Mouse (Mus musculus): ENCODE results near the gene Exoc4. TPM values are rescaled to one million over a fixed set of nuclear protein-coding genes. Genes with fewer than 3 reads are reported as not detected.

Exoc4 gene
- total RNA-seq, 2 experiments from 2014 or later = 40.0 to 49.3 TPM

- ATAC-seq (replicated peaks; ENCODE audit: poor library complexity) = 0 out of 2 replicates have a peak, but pooled peaks have one; percentile 23
Observed at GRCm38 (mm10) chr6:33738857-33739291, 490.0 kb downstream of the Exoc4 start.

- no peak for ATAC-seq (replicated peaks; ENCODE audit: poor library complexity)
Observed at GRCm38 (mm10) chr6:33739304-33739703, 490.4 kb downstream of the Exoc4 start.

DNA sequence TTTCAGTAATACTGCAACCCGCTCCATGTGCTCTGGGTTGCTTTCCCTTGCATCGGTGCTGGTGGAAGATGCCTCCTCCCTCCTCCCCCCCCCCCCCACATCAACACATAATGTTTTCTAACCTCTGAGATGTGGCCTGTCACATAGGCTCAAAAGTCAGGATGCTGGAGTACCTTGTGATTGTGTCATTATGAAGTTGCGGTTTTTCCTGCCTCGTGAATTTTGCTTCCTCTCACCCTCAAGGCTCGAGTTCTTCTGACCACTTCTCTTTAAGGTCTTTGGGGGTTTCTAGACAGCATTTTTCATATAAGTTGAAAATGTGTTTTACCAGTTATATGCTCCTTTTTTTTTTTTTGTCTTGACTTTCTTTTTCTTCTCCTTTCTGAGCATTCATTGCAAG, 507.1 kb downstream of the Exoc4 start:
- peak; percentile 82 for ATAC-seq (replicated peaks; ENCODE audit: poor library complexity)

GRCm38 (mm10) chr6:33761557-33761956, 512.7 kb downstream of the Exoc4 start:
- no peak for ATAC-seq (replicated peaks; ENCODE audit: poor library complexity)

DNA sequence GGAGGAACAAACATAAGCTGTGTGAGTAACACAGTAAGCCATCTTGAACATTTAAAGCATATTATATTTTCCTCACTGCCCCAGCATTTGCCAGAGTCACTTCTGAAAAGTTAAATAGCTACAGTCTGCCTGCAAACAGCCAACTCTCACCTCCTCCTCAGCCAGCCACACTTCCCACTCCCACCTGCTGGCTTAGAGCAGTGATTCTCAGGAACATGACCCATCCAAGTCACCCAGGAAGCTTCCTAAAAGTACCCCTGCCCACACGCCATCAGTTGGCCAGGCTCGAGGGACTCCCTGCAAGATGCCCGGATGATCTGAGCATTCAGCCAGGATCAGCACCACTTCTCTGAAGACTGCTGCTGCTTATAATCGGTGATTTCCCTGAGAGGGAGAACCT, 514.4 kb downstream of the Exoc4 start:
- no peak for ATAC-seq (replicated peaks; ENCODE audit: poor library complexity)

DNA sequence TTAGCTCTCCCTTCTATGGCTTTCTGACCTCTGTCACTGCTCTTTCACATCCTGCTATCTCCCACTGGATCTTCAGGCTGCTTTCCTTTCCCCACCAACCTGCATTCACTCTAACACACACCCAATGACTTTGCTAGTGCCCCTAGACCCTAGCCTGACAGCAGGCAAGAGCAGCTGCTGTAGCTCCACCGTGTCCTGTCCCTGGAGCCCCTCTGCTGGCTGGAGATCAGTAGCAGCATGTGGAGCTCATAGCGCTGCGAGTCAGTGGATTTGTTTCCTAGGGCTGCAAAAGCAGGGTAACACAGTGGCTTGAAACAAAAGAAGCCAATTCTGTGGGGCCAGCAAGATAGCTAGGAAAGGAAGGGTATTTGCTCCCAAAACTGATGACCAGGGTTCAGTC, 515.1 kb downstream of the Exoc4 start:
- no peak for ATAC-seq (replicated peaks; ENCODE audit: poor library complexity)

DNA sequence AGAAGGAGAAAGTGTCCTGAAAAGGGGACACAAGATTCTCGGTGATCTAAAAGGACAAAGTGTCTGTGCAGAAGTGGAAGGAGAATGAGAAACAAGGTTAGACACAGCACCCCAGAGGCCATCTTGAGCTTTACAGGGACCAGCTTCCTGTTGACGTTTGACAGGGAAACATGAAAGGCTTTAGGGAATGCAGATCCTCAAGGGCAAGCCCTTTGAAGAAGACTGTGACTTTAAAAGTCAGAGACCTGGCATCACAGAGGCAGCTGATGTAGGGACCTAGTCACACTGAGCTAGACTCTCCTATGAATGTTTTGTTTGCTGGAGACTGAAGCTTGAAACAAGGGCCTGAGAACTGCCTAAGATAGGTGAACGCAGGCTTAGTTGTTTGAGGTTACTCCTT, 520.4 kb downstream of the Exoc4 start:
- ATAC-seq (replicated peaks; ENCODE audit: poor library complexity) = no peak

- ATAC-seq (replicated peaks; ENCODE audit: poor library complexity) = no peak
Observed at GRCm38 (mm10) chr6:33770021-33770420, 521.1 kb downstream of the Exoc4 start.

GRCm38 (mm10) chr6:33772551-33773315, 523.8 kb downstream of the Exoc4 start:
- ATAC-seq (replicated peaks; ENCODE audit: poor library complexity) = no peak

- ATAC-seq (replicated peaks; ENCODE audit: poor library complexity) = no peak
Observed at GRCm38 (mm10) chr6:33792604-33793003, 543.7 kb downstream of the Exoc4 start.

DNA sequence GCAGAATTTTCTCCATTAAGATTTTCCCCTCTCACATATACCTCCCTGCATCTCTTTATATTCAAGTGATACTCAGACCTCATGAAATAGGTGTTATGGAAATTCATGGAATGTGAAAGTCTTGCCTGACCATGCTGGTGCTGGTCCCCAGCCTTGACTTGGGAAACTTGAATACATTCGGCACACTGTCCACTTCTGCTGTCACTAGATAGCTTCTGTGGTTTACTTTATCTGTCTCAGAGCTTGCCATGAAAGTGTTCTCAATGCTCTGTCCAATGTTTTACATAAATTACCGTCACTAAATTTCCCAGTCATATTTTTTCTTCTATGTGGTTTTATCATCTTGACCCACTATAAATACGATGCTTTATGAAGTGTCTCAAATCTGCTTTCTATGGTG, 552.4 kb downstream of the Exoc4 start:
- peak; percentile 46; the same call in 1 of the 2 replicates for ATAC-seq (replicated peaks; ENCODE audit: poor library complexity)

GRCm38 (mm10) chr6:33803481-33804098, 554.7 kb downstream of the Exoc4 start:
- no peak for ATAC-seq (replicated peaks; ENCODE audit: poor library complexity)

- ATAC-seq (replicated peaks; ENCODE audit: poor library complexity) = no peak
Observed at GRCm38 (mm10) chr6:33804775-33805174, 555.9 kb downstream of the Exoc4 start.

DNA sequence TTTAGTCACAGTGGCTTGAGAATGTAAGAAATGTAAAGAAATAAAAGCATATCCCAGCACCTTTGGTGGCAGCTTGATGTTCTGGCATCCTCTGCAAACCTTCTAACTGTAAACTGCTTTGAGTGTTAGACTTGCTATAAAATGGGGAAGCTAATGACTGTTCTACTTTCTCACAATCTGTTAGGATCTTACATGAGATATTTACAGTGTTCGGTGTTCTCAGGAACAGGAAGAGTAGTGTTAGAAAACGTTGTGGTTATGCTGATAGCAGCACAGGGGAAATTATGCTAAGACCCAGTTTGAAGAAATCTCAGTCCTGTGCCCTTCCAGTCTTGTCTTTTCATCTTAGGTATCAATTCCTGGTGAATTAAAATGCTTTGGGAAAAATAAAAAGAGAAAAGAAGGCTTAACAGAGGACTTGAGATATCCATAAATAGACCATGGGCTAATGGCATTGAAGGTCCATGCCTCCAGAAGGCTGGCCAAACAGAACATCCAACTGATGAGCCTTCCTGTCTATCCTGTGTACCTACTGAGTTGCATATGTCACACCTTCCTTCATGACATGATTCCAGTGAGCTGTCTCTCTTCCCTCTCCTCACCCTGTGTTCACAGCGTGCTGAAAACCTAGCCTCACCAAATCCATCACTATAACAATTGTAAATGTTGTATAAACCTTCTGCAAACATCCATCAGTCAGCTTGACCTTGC, 557.3 kb downstream of the Exoc4 start:
- ATAC-seq (replicated peaks; ENCODE audit: poor library complexity) = no peak

DNA sequence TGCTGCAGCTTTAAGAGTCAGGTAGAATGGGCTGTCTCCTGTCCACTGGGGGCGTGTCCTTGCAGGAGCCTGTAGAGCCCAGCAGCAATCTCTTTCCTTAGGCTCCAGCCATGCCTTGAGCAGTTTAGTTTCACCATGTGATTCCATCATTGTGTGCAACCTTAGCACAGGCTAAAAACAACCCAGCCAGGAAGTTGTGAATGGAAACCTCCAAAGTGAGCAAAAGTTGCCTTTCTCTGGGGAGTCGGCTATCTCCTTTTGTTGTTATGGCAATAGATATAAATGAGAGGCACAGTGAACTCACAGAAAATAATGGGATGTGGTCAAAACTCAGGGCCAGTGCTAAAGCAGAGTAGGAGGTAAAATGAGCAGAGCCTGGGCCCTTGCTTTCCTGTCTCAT, 565.5 kb downstream of the Exoc4 start:
- ATAC-seq (replicated peaks; ENCODE audit: poor library complexity) = no peak

DNA sequence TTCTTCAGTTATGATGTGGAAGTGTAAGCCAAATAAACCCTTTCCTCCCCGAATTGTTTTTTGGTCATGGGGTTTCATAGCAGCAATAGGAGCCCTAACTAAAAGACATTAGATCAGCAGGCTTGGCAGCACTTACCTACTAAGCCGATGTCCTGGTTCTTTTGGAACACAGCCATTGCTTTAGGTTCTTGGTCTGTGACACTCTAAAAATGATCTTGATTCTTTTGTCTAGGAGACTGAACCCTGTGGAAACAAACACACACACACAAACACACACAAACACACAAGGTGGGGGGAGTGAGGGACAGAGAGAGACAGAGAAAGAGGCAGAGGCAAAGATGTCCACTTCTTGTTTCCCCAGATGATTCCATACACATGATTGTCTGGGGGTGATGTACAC, 574.3 kb downstream of the Exoc4 start:
- ATAC-seq (replicated peaks; ENCODE audit: poor library complexity) = no peak

- ATAC-seq (replicated peaks; ENCODE audit: poor library complexity) = no peak
Observed at GRCm38 (mm10) chr6:33823777-33824302, 575.0 kb downstream of the Exoc4 start.

DNA sequence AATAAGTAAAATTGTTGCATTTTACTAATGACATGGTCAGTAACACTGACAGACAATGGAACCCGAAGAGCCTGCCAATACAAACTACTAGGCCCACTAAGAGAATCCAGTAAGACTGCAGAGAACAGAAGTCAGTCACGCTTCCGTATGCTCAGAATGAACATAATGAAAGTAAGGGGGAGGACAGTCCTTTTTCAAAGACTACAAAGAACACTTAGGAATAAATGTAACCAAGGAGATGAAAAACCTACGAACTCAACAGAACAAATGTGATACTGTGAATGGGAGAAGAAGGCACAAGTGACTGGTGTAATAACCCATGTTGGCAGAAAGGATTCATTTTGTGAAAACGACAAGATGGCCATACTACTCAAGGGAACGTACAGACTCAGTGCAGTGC, 579.6 kb downstream of the Exoc4 start:
- ATAC-seq (replicated peaks; ENCODE audit: poor library complexity) = no peak

DNA sequence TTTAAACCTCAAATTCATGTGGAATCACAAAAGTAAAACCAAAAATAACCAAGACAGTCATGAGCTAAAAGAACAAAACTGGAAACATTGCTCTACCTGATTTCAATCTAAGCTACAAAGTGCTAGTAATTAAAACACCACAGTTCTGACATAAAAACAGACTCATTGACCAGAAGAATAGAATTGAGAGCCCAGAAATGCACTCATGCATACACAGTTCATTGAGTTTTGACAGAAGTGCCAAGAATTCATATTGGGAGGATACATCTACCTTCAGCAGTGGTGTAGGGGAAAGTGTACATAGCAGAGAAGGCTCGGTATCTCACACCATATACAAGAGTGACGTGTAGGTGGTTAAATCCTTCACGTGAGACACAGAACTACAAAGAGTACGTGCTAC, 580.4 kb downstream of the Exoc4 start:
- ATAC-seq (replicated peaks; ENCODE audit: poor library complexity) = no peak

DNA sequence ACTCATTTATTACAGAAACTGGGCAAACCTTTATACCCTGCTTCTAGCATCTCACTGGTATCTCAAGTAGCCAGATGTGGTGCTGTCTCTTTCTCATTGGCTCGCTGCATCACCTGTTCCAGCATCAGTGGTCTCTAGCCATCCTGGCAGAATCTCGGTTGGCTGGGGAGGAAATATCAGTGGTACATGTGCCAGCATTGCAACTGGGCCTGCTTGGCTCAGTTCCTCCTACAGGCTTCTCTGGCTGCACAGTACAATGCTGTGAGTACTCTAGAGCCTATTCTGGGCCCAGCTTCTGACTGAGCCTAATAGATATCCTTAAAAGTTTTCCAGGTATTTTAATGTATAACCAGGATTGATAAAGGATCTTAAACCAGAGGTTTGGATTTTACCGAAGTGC, 582.4 kb downstream of the Exoc4 start:
- ATAC-seq (replicated peaks; ENCODE audit: poor library complexity) = no peak

DNA sequence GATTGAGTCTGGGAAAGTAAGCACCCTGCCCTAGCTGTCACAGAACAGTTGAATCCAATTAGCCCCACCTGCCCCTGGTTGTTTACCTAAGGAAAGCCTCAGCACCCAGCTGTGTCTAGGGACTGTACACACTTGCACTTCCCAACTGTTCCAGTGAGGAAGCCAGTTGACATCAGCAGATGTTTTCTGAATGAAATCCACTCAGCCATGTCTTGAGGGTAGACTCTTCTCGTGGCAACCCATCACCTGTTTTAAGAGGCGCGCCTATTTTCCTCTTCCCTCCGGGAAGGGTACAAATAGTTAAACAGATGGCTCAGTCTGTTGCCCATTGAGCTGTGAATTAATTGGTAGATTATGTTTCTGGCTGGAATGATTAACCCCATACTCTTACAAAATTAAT, 584.1 kb downstream of the Exoc4 start:
- ATAC-seq (replicated peaks; ENCODE audit: poor library complexity) = no peak

Data from megakaryocyte progenitor cell, adult 5-6 weeks (primary cell).